Mouse (Mus musculus) liver, adult 2 months (tissue): ENCODE results near the gene Anks1b.

ENCODE experiments used
- CTCF ChIP-seq: fragments of 200-500 bp; IDR thresholded peaks from 2 replicates; pipeline ENCODE4 v1.5.1; 2011; ENCODE audit warnings: low read depth, low read length, control low read depth
- POLR2A ChIP-seq: fragments of 200-500 bp; IDR thresholded peaks from 2 replicates; pipeline ENCODE4 v1.6.1; 2011; ENCODE audit warnings: low read length, control low read depth; ENCODE audit not compliant: insufficient read depth; ENCODE audit errors: extremely low read depth

DNA sequence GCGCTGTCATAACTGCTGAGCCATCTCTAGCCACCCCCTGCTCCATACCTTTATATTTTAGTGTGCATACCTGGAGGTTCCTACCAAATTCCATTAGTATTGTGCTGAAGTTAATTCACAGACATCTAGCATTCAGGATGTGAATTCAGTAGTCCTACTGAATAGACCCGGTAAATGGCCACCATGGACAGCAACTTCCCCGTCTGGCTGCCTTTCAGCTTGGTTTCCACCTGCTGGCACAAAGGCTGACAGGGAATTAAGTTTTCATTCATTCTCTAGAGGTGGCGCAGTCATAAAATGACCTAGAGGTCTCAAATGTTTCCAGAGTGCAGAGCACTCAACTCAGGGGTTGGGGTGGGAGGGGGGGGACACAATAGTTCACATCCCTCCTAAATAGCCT is 953.6 kb downstream of the Anks1b start:
- no peak for TF ChIP-seq POLR2A
- TF ChIP-seq CTCF, result no peak
